Mouse (Mus musculus) thymus, adult 2 months (tissue): ENCODE data around the gene Car15. TPM values are rescaled to one million over a fixed set of nuclear protein-coding genes. Genes with fewer than 3 reads are reported as not detected.
A peak's percentile ranks its signal among the peaks of the same experiment; 100 is the strongest.

Experiments
- DNase-seq: peaks from one replicate; pipeline ENCODE4 v3.0.0; 2021
- H3K27ac ChIP-seq: fragments of 200-500 bp; 2 replicates; pipeline ENCODE4 v1.5.1; 2012; ENCODE audit warnings: low read length, control low read depth; ENCODE audit not compliant: control insufficient read depth, insufficient read depth
- H3K27me3 ChIP-seq: fragments of 200-500 bp; 2 replicates; pipeline ENCODE4 v1.6.1; 2012; ENCODE audit warnings: mild to moderate bottlenecking, low read length, moderate library complexity, mixed read lengths; ENCODE audit not compliant: control insufficient read depth, insufficient read depth
- H3K36me3 ChIP-seq: fragments of 200-500 bp; 2 replicates; pipeline ENCODE4 v1.6.1; 2012; ENCODE audit warnings: mild to moderate bottlenecking, low read length, moderate library complexity; ENCODE audit not compliant: control insufficient read depth, insufficient read depth
- H3K4me1 ChIP-seq: fragments of 200-500 bp; replicated peaks from 2 replicates; pipeline ENCODE4 v1.6.1; 2012; ENCODE audit warnings: low read length; ENCODE audit not compliant: control insufficient read depth, insufficient read depth
- H3K4me3 ChIP-seq: fragments of 200-500 bp; 2 replicates; pipeline ENCODE4 v1.5.1; 2012; ENCODE audit warnings: mild to moderate bottlenecking, low read length, control low read depth, moderate library complexity; ENCODE audit not compliant: control insufficient read depth, insufficient read depth
- CTCF ChIP-seq: fragments of 200-500 bp; IDR thresholded peaks from 2 replicates; pipeline ENCODE4 v1.5.1; 2012; ENCODE audit warnings: mild to moderate bottlenecking, control low read depth, low read length, moderate library complexity, borderline replicate concordance; ENCODE audit not compliant: control insufficient read depth, poor library complexity, insufficient read depth; ENCODE audit errors: extremely low read depth
- POLR2A ChIP-seq: fragments of 200-500 bp; IDR thresholded peaks from 2 replicates; pipeline ENCODE4 v1.6.1; 2012; ENCODE audit warnings: mild to moderate bottlenecking, low read length, control low read depth, moderate library complexity; ENCODE audit not compliant: control insufficient read depth, poor library complexity, insufficient read depth; ENCODE audit errors: extremely low read depth
- WGBS: fragments of 180-500 bp; shearing (Covaris S2); methylation state at CpG from one replicate; pipeline ENCODE4 v1.1.7; 2018; 5-methylcytosine and 5-hydroxymethylcytosine counted together
- polyA plus RNA-seq: library from polyadenylated mRNA; depleted of rRNA; stranded (reverse); fragments of >200 nt; gene quantifications from 2 replicates; pipeline ENCODE4 v1.2.3, GENCODE M21; 2012

The Car15 gene
- polyA plus RNA-seq, 1 experiment, result 22.4 TPM

- 85% methylated on average over 10 of the region's 10 CpGs for WGBS
- Histone ChIP-seq H3K36me3 (no peaks in the 10 kb centered on the region), H3K4me1 (0 out of 2 replicates have a peak, but pooled peaks cover 5% of the 10 kb centered on the region), H3K4me3 (no peak overlapping the region), H3K27ac (no peak overlapping the region), H3K27me3 (peaks cover 17% of the 10 kb centered on the region)
- TF ChIP-seq POLR2A (no peak), CTCF (no peak)
- DNase-seq, result no peak
Measured at GRCm38 (mm10) chr16:17830385-17831178, 7.6 kb downstream of the Car15 start.

GRCm38 (mm10) chr16:17828867-17829266 lies 9.3 kb downstream of the Car15 start:
- WGBS, result 95% methylated on average over 3 of the region's 3 CpGs
- peaks cover 12% of the 10 kb centered on the region for H3K27me3 ChIP-seq
- TF ChIP-seq CTCF, result no peak
- no peak for TF ChIP-seq POLR2A
- H3K4me3 ChIP-seq, result no peak overlapping the region
- H3K27ac ChIP-seq, result no peak overlapping the region
- 0 out of 2 replicates have a peak, but pooled peaks cover 3% of the 10 kb centered on the region for H3K4me1 ChIP-seq
- no peaks in the 10 kb centered on the region for H3K36me3 ChIP-seq
- DNase-seq, result no peak

- no peak overlapping the region for H3K4me3 ChIP-seq
Measured at GRCm38 (mm10) chr16:17828229-17828628, 9.9 kb downstream of the Car15 start.

GRCm38 (mm10) chr16:17826500-17826899 lies 11.7 kb downstream of the Car15 start:
- Histone ChIP-seq H3K36me3 (no peaks in the 10 kb centered on the region), H3K4me1 (no peaks in the 10 kb centered on the region), H3K4me3 (no peak overlapping the region), H3K27me3 (no peaks in the 10 kb centered on the region; the same call in 1 of the 2 replicates), H3K27ac (no peak overlapping the region)
- TF ChIP-seq POLR2A (no peak), CTCF (no peak)
- DNase-seq, result no peak
- WGBS, result 95% methylated on average over 2 of the region's 2 CpGs

More at GRCm38 (mm10) chr16:17828229-17828628, 9.9 kb downstream of the Car15 start:
- no peak for DNase-seq
- 70% methylated on average over 2 of the region's 2 CpGs for WGBS
- no peak for TF ChIP-seq POLR2A
- TF ChIP-seq CTCF, result no peak
- H3K36me3 ChIP-seq, result no peaks in the 10 kb centered on the region
- H3K27me3 ChIP-seq, result peaks cover 6% of the 10 kb centered on the region; the same call in 1 of the 2 replicates
- H3K27ac ChIP-seq, result no peak overlapping the region
- no peaks in the 10 kb centered on the region for H3K4me1 ChIP-seq

- no peaks in the 10 kb centered on the region for H3K27me3 ChIP-seq
- WGBS, result 94% methylated on average over 8 of the region's 8 CpGs
- no peak for DNase-seq
- TF ChIP-seq CTCF (no peak), POLR2A (no peak)
- H3K27ac ChIP-seq, result no peak overlapping the region
- H3K36me3 ChIP-seq, result no peaks in the 10 kb centered on the region
- peaks cover 11% of the 10 kb centered on the region for H3K4me1 ChIP-seq
- H3K4me3 ChIP-seq, result no peak overlapping the region
Measured at GRCm38 (mm10) chr16:17816528-17816927, 21.6 kb downstream of the Car15 start.

GRCm38 (mm10) chr16:17815411-17816402 lies 22.5 kb downstream of the Car15 start:
- TF ChIP-seq POLR2A, result no peak
- peak; percentile 99 for TF ChIP-seq CTCF
- H3K36me3 ChIP-seq, result no peaks in the 10 kb centered on the region
- 5% methylated on average over 63 of the region's 63 CpGs for WGBS
- H3K4me1 ChIP-seq, result peaks cover 11% of the 10 kb centered on the region
- H3K27me3 ChIP-seq, result no peaks in the 10 kb centered on the region
- H3K27ac ChIP-seq, result no peak overlapping the region
- DNase-seq, result peak; percentile 75
- H3K4me3 ChIP-seq, result peak overlapping the region; percentile 38
